Mouse (Mus musculus) mesoderm, embryonic 11.5 days (tissue): ENCODE measurements around the gene Dnajc6.

Experiments used
- DNase-seq: peaks from one replicate; pipeline ENCODE4 v3.0.0-alpha.2; 2012; ENCODE audit warnings: low read depth, low spot score

The Dnajc6 gene

DNA sequence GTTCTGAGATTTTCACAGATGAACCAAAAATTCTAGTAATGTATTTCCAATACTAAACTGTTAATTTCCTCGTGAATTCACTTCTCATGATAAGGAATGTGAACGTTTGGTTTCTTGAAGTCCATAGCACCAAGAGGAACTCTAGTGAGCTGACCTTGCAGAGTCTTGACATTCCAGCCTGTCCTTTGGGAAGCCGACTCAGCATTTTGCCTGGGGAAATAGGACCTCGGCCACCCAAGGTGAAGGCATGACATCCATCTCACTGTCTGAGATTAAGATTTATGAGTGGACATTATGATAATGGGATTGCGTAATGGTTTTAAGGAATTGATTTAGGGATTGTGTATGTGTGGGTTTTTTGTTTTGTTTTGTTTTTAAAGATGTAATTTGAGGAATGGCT, 144.2 kb downstream of the Dnajc6 start:
- peak; percentile 41 for DNase-seq

- no peak for DNase-seq
Measured at GRCm38 (mm10) chr4:101642708-101643107, 146.3 kb downstream of the Dnajc6 start.

DNA sequence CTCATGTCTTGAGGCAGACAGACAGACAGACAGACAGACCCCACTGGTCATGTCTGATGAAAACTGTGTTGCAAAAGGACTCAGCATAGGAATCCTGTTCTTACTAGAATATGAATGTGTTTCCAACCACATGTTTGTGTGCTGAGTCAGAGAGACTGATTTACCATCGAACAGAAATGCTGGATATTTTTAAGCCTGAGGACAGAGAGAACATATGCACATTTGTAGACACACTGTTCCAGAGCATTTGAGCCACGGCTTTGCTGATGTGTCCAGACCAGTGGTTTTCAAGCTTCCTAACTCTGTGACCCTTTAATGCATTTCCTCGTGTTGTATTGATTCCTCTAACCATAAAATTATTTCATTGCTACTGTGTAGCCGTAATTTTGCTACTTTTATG, 146.8 kb downstream of the Dnajc6 start:
- DNase-seq, result no peak

DNA sequence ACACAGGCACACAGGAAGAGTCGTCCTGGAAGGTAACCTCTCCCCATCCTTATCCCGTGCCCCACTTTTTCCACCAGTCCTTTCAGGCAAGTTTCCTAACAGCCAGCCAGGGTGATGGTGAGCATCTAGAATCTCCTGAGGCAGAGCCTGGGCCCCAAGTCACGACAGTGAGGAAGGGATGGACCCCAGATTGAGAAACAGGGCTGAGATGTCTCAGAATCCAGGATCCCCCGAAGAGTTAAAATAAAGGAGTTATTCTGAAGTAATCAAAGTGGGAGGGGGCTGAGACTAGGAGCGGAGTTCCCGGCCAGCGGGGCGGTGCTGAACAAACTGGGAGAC, 150.4 kb downstream of the Dnajc6 start:
- DNase-seq, result no peak

- peak; percentile 97 for DNase-seq
Measured at GRCm38 (mm10) chr4:101647196-101647905, 150.9 kb downstream of the Dnajc6 start, which contains the start of gene Leprot. TSS of gene Leprot (plus strand) at chr4:101647718.

DNA sequence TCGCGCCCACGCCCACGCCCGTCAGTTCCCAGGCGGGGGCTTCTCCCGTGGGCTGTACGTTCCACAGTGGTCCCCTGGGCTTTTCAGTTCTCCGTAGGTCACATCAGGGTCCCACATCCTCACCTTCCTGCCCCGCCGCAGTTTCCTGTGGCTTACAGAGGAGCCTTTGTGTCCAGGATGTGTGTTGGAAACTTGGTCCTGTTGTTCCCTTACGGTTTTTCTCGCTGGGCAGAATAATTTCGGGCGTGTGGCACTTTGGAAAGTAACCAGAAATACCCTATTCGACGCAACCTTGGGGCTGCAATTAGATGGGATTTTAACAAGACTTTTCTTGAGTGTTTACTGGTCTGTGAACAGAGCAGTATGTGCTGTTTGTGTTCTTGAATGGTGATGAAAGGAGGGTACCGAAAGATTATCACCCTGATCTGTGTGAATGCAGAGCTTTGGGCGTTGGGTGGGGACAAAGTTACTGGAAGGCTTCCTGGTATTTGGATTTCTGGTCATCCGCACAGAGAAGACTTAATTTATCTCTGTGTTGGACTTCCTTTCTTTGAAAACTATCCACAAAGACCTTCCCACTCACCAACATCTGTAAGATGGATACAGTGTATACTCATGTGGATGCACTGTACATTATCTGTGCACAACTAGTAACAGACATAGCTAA, 151.7 kb downstream of the Dnajc6 start:
- DNase-seq, result no peak

DNA sequence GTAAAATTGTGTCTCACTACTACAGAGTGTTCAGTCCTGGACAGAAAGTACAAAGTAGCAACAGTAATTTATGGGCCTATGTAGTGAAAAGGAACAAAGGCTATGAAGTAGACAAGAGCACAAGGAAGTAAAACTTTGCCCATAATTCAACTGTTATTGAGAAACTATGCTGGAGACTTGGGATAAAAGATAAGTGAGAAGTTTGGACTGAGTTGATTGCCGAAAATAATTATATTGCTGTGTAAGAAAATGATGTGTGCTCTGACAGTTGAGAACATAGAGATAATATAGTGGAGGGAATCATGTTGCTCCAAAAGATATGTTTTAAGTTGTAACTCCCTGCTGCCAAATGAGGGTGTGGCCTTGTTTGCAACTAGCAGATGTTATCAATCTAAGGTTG, 152.3 kb downstream of the Dnajc6 start:
- no peak for DNase-seq

DNA sequence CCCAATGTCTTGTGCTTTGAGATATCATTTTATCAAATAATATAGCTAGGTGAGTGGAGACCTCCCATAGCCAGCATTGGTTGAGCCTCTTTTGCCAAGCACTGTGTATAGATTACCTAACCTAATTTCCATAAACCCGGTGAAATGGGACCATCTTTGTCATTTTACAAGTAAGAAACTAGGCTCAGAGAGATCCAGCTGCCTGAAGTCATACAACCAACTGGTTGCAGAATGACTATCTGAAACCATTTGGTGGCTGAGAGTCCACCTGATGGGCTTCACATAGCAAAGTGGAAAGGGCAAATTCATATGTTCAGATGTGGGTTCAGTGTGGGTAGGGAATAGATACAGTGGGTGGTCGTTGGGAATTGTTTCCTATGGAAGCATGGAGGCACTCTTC, 154.5 kb downstream of the Dnajc6 start:
- DNase-seq, result no peak

DNA sequence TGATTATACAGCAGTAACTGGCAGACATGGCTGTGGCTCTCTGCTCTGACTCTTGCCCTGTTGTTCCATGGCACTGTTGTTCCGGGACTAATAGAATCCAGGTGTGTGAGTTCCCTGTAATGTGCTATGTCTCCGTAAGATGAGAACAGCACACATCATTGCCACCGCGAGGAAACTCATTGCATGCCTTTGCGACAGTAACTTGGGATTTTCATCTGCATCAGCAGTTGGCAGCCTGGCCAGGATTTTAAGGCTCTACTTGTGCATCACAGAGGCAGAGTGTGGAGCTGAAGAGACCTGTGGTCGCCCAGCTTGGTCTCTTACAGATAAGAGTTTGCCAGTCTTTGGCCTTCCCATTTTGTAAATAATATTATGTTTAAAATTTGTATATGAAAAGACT, 157.8 kb downstream of the Dnajc6 start:
- DNase-seq, result peak; percentile 45

- no peak for DNase-seq
Measured at GRCm38 (mm10) chr4:101654788-101655414, 158.5 kb downstream of the Dnajc6 start.

DNA sequence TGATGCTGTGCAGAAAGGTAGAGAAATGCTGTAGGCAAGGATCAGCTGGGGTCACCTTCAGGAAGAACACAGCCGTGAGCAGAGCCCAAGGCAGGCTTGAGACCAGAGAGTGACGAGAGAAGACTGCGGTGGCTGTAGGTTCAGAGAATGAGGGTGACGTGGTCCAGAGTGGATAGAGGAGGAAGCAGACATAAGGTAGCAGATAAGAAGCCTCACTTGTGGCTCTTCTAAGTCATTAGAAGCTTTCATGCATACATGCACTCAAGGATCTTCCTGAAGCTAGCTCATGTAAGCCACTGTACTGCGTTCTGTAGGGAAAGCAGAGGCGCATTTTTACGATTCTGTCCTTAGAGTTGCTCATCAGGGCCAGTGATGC, 159.0 kb downstream of the Dnajc6 start:
- no peak for DNase-seq

DNA sequence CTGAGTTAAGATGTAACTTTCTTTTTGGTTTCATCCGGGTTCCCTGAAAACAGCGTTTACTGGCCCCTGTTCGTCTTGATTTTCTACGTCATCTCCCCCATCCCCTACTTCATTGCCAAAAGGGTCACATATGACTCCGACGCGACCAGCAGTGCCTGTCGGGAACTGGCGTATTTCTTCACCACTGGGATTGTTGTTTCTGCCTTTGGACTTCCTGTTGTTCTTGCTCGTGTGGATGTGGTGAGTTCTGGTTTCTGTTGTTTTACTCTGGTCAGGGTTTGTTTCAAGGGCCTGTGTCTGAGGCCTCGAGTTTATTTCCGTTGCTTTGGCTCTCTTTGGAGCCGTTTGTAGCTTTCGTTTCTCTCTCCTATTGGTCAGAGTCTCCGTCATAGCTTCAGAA, 159.6 kb downstream of the Dnajc6 start:
- no peak for DNase-seq

DNA sequence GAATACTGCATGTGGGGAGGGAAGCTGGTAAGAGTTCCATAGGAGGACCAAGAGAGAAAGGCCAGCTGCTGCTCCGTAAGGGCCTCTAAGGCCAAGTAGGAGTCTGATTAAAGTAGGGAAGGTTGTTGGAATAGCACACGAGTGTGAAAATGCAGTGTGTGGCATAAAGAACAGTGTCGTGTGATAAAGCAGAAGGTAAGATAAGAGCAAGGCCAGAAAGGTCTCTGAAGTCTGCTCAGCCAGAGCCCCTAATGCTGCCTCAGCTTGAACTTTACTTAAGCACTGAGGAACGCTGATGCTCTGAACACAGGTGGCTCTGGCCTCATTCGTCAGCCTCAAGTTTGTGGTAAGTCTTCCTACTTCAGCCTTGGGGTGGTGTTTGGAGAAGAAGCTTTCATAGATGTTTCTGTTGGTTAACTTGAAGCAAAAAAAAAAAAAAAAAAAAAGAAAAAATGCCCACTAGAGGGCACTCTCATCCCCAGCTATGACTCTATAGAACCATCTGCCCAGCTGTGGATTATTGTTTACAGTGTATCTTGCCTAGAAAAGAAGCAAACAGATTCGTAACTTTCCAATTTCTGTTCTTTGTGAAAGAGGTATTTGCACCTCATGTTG, 160.6 kb downstream of the Dnajc6 start:
- peak; percentile 34 for DNase-seq

- DNase-seq, result peak; percentile 39
Measured at GRCm38 (mm10) chr4:101664160-101664750, 167.8 kb downstream of the Dnajc6 start.

GRCm38 (mm10) chr4:101664766-101665165, 168.3 kb downstream of the Dnajc6 start:
- no peak for DNase-seq

- no peak for DNase-seq
Measured at GRCm38 (mm10) chr4:101669161-101669560, 172.7 kb downstream of the Dnajc6 start.

GRCm38 (mm10) chr4:101669811-101670210, 173.4 kb downstream of the Dnajc6 start:
- no peak for DNase-seq

GRCm38 (mm10) chr4:101674790-101675189, 178.3 kb downstream of the Dnajc6 start:
- DNase-seq, result no peak

GRCm38 (mm10) chr4:101675726-101676125, 179.3 kb downstream of the Dnajc6 start:
- DNase-seq, result no peak

DNA sequence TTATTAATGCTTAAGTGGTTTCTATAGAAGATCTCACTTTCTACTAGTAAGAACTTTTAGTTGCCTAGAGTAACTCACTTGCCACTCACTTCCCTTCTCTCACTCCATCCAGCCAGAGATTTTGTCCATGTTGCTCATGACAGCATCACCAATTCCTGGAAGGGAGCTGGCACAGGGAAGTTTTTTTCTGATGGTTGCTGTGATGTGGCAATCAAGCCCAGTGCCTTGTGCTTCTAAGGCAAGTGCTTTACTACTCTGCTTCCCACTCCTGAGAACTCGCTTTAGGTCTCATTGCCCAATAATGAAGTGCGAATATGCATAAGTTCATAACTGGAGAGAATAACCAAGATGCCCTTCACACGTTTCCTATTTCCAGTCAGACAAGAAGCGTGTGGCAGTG, 186.2 kb downstream of the Dnajc6 start:
- DNase-seq, result no peak

- DNase-seq, result no peak
Measured at GRCm38 (mm10) chr4:101683086-101683485, 186.6 kb downstream of the Dnajc6 start.

GRCm38 (mm10) chr4:101684821-101685220, 188.4 kb downstream of the Dnajc6 start:
- DNase-seq, result no peak
